Mouse (Mus musculus) CH12.LX (cell line): ENCODE measurements at regions not wholly inside any gene's neighbourhood (a gene's known extent, or its start where the extent isn't known, plus 50 kb on each side); places are given as distances from the start of the nearest gene placed in this dataset.

Source experiments
- GABPA ChIP-seq: IDR thresholded peaks from 2 replicates; pipeline ENCODE4 v1.6.1; 2012; ENCODE audit warnings: low read depth, low read length, improper control_type of control experiment, inconsistent platforms; ENCODE audit not compliant: insufficient replicate concordance
- KAT2A ChIP-seq: IDR thresholded peaks from 2 replicates; pipeline ENCODE4 v1.6.1; 2012; ENCODE audit warnings: low read length, improper control_type of control experiment, inconsistent platforms; ENCODE audit not compliant: insufficient replicate concordance
- POLR2A ChIP-seq: IDR thresholded peaks from 2 replicates; pipeline ENCODE4 v1.6.1; 2011; ENCODE audit warnings: low read depth, mild to moderate bottlenecking, improper control_type of control experiment, low read length

GRCm38 (mm10) chr10:109126699-109127098 lies 115.9 kb upstream of the Syt1 start:
- TF ChIP-seq POLR2A (no peak), KAT2A (no peak), GABPA (no peak)
